Mouse (Mus musculus) ES-Bruce4 (cell line): ENCODE measurements around the gene B4galnt1.

ENCODE experiments used
- CTCF ChIP-seq: IDR thresholded peaks from one replicate; pipeline ENCODE4 v1.8.1; 2011; ENCODE audit warnings: low read depth, low read length
- EP300 ChIP-seq: IDR thresholded peaks from 2 replicates; pipeline ENCODE4 v1.6.1; 2011; ENCODE audit warnings: low read depth, low read length; ENCODE audit not compliant: insufficient read depth
- POLR2A ChIP-seq: IDR thresholded peaks from one replicate; pipeline ENCODE4 v1.8.1; 2011; ENCODE audit warnings: low read length; ENCODE audit not compliant: insufficient read depth

- TF ChIP-seq CTCF: no peak
- TF ChIP-seq POLR2A: no peak
- TF ChIP-seq EP300: no peak
Measured at GRCm38 (mm10) chr10:127216456-127216855, 51.4 kb downstream of the B4galnt1 start.
